Mouse (Mus musculus): ENCODE data around the gene Grin2c.
A peak's percentile ranks its signal among the peaks of the same experiment; 100 is the strongest.

Grin2c gene

DNA sequence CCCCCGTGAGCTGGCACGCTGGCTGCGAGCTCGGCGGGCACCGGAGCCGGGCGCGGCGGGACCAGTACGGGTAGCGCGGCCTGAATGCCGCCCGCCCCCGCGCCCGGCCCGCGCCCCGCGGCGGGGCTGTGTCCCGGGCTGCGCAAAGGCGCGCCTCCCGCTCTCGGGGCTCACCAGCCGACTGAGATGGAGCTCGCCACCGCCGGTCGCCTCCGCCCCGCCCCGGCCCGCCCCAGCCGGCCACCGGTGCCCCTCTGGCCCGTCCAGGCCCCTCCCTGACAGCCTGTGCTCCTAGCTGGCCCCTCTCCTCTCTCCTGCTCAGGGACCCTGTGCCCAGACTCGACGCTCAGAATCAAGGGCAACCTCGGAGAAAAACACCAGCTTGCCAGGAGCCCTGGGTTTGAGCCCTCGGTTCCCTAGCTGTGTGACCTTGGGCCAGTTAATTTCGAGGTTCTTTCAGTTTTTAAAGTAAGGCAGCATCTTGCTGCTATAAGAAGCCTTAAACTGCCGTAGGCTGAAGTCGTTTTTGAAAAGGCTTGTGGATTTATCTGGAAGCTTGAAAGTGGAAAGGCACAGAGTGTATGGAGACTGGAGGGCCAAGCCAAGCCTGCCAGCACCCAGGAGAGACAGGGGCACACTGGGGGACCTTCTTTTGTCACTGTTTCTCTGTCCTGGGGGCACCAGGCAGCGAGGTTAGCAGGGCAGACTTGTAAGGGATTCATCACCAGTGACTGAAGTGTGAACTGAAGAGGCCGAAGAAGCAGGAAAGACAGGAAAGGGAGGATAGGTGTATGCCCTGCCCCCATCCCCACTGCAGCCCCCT is at the start of gene Grin2c:
Gene Grin2c (minus strand): TSS at position 183 of the 823 bp plus-strand sequence.
- peak; percentile 65 to 82 for DNase-seq (ENCODE audit: inconsistent age in 2 of 2, low spot score in 1 of 2)

DNA sequence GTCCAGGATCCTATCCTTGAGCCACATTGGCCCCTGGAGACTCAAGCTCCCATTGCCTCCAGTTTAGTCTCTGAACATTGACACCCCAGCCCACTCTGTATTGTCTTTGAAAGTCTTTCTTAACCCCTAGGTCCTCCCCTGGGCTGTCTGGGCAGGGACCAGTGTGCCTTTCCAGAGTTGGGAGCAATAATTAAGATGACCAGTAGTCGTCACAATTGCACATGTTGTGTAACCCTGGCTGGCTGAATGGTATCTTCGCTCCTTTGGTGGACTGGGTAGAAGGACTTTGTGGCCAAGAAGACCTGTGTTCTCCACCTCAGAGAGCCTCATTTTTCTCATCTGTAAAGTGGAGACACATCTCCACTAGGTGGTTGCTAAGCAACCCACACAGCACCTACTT is 47.2 kb upstream of the Grin2c start:
- peak in 1 of 2 experiments; percentile 67 for DNase-seq (ENCODE audit: inconsistent age in 2 of 2, low spot score in 1 of 2)

- DNase-seq (ENCODE audit: inconsistent age in 2 of 2, low spot score in 1 of 2), result no peak
Measured at GRCm38 (mm10) chr11:115308781-115309180, 41.7 kb upstream of the Grin2c start.

GRCm38 (mm10) chr11:115306863-115307262 is 39.8 kb upstream of the Grin2c start, which contains the start of gene Otop2:
TSS of gene Otop2 (plus strand) at chr11:115307163.
- DNase-seq (ENCODE audit: inconsistent age in 2 of 2, low spot score in 1 of 2), result no peak

DNA sequence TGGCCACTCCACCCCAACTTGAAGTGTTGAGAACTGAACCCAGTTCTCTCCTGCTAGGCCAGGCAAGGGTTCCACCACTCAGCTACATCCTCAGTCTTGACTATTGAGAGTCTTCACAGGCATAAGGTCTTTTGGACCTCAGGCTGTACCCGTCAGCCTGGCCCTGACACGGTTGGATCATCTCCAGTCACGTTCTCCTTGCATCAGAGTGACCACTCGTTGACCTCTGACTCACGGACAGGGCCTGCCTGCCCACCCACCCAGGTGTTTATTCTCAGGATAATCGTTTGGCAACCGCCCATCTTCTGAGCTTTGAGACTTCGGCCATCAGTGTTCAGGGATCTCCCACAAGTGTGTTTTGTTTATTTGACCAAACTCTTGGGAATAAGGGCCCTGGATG is 36.1 kb upstream of the Grin2c start:
- peak in 1 of 2 experiments; percentile 66 for DNase-seq (ENCODE audit: inconsistent age in 2 of 2, low spot score in 1 of 2)

GRCm38 (mm10) chr11:115301351-115301750 is 34.3 kb upstream of the Grin2c start:
- no peak for DNase-seq (ENCODE audit: inconsistent age in 2 of 2, low spot score in 1 of 2)

GRCm38 (mm10) chr11:115300745-115301144 is 33.7 kb upstream of the Grin2c start:
- no peak for DNase-seq (ENCODE audit: inconsistent age in 2 of 2, low spot score in 1 of 2)

DNA sequence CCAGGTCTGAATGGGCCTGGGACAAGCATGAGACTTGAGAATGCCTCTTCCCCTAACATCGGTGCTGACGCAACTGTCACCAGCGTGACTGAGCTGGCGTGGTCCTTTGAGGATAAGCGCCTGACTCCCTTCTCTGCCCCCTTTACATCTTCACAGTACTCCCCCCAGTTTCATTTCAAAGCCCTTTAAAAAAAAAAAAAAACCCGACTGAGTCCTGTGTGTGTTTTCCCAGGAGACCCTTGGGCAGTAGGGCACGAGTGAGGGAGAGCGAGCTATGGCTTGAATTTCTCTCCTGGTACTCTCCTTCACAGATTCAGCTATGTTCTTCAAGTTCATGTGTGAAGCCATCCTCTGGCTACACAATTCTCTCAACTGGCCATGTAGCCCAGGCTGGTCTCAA is 31.1 kb upstream of the Grin2c start:
- no peak for DNase-seq (ENCODE audit: inconsistent age in 2 of 2, low spot score in 1 of 2)

- DNase-seq (ENCODE audit: inconsistent age in 2 of 2, low spot score in 1 of 2), result peak; percentile 95
Measured at GRCm38 (mm10) chr11:115297214-115297826, 30.3 kb upstream of the Grin2c start, which contains the start of gene Fads6. TSS of gene Fads6 (minus strand) at chr11:115297663.

GRCm38 (mm10) chr11:115296471-115297210 is 29.6 kb upstream of the Grin2c start:
- peak; percentile 73 to 82 for DNase-seq (ENCODE audit: inconsistent age in 2 of 2, low spot score in 1 of 2)

DNA sequence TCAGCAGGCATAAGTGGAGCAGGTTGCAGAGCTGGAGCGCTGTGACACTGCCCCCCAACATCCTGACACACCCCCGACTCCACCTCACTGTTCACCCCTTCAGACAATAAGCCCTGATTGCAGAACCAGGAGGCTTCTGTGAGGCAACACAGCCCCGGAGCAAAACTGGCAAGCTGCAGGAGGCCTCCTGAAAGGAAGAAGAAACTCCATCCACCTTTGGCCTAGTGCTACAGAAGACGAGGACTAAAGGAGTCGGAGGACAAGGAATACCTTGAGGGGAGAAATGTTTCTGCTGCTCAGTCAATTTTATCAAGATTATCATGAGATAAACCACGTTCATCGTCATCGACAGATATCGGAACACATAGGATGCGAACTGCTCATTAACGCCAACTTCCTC is 28.9 kb upstream of the Grin2c start:
- peak; percentile 16 to 34 for DNase-seq (ENCODE audit: inconsistent age in 2 of 2, low spot score in 1 of 2)

DNA sequence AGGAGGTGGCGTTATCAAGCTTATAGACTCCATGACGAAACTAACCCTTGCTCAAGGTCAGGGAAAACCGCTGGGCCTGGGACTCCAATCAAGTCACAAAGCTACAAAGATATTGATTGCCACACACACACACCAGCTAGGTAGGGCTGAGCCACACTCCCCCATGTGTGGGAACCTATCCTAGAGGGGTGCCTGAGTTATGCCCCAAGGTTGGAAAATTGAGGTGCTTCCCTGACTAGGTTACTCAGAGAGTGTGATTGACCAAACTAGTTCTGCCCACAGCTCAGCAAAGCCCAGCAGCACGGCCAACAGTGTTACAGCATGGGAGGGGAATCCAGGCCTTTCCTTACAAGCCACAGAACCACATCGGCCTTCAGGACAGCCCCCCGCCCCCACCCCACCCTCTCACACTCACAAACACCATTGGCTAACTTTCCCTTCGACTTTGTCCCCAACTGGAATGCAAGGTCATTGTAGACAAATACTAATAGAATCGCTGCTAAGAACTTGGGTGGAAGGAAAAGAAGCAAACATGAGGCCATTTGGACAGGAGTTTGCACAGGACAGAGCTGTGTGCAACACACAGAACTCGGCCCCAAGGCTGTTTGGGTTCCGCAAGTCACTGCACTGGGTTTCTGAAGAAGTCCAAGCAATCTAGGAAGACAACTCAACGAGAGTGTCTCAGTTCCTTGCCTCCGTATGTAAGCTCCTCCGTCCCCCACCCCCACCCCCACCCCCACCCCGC is 25.8 kb upstream of the Grin2c start:
- peak; percentile 66 to 78 for DNase-seq (ENCODE audit: inconsistent age in 2 of 2, low spot score in 1 of 2)

DNA sequence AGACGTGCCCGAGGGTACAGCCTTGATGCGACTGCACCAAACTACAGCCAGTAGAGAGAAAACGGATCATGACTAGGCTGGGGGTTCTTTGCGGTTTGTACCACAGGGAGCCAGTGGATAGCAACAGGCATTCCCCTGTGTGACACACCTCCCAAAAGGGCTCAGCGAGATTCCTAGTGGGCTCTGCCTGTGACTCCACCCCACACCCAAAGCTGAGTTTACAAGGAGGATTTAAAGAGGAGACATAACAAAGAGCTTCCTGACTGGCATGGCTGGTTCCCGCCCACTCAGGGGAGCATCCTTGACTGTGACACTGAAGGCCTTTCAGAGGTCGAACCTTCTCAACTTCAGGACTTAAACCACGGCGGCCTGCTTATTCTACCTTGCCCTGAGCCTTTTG is 24.5 kb upstream of the Grin2c start:
- peak; percentile 38 to 58 for DNase-seq (ENCODE audit: inconsistent age in 2 of 2, low spot score in 1 of 2)

DNA sequence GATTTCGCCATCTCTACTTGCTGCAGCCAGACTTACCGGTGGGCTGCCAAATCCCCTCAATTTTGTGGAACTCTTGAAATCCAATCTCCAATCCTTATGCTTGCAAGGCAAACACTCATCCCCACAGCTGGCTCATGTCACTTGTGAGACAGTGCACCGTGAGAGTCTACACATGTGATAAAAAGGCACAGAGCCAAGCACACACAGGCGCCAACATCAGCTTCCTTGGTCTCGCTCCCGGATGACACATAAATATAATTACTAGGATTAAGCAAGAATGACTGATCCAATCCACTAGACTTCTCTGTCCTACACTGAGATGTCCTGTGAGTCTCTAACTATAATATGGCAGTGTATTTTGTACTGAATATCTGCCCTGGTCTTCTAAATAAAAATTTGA is 23.9 kb upstream of the Grin2c start:
- DNase-seq (ENCODE audit: inconsistent age in 2 of 2, low spot score in 1 of 2), result peak; percentile 76 to 90

GRCm38 (mm10) chr11:115290314-115290713 is 23.3 kb upstream of the Grin2c start:
- peak in 1 of 2 experiments; percentile 59 for DNase-seq (ENCODE audit: inconsistent age in 2 of 2, low spot score in 1 of 2)

DNA sequence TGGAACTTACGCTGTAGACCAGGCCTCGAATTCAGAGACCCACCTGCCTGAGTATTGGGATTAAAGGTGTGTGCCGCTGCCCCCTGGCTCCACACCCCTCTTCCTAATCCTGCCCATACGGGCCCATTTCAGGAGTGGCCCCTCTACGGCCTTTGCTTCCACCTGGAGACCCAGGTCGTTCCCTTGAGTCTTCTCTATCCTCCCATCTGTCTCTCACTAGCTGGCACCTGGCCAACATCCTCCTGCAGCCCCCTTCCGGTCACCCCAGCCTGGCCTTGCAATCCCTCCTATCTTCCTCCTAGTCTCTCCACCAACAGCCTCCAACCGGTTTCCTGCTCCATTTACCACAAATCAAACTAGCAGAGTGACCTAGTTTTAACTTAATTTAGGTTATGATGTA is 22.8 kb upstream of the Grin2c start:
- DNase-seq (ENCODE audit: inconsistent age in 2 of 2, low spot score in 1 of 2), result peak in 1 of 2 experiments; percentile 38

- no peak for DNase-seq (ENCODE audit: inconsistent age in 2 of 2, low spot score in 1 of 2)
Measured at GRCm38 (mm10) chr11:115288305-115288704, 21.3 kb upstream of the Grin2c start.

- peak; percentile 23 to 38 for DNase-seq (ENCODE audit: inconsistent age in 2 of 2, low spot score in 1 of 2)
Measured at GRCm38 (mm10) chr11:115287386-115287785, 20.3 kb upstream of the Grin2c start.

DNA sequence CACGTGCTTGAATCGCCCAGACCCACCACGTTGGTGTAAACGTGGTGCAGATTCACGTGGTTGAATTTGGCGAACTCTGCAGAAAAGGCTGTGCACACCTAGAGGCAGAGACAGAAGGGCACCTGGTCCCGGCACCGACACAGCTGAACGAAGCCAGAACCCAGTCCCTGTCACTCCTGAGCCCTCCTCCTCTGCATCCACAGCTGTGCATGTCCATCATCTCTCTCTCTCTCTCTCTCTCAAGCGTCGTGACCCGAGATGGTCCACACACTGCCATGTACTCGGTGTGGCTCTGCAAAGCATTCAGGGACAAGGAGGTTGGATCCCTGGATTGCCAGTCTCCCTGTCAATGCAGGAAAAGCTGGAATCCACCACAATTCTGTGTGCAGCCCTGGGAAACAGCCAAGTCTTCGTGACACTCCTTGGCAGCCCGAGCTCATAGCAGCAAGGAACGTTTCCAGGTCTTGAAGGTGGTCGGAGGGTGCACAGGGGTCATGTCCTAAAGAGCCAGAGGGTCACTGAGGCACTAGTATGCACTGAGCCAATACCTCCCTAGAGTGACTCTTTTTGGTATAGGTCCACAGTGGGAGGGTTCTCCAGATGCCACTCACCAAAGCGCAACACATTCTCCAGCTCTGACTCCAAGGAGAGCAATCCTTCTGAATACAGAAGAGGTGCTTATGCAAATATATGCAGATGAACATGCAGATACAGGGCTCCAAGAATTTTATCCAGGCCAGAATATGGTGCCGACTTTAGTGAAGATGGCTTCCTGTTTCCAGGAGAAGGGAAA is 19.4 kb upstream of the Grin2c start:
- peak in 1 of 2 experiments; percentile 26 for DNase-seq (ENCODE audit: inconsistent age in 2 of 2, low spot score in 1 of 2)

DNA sequence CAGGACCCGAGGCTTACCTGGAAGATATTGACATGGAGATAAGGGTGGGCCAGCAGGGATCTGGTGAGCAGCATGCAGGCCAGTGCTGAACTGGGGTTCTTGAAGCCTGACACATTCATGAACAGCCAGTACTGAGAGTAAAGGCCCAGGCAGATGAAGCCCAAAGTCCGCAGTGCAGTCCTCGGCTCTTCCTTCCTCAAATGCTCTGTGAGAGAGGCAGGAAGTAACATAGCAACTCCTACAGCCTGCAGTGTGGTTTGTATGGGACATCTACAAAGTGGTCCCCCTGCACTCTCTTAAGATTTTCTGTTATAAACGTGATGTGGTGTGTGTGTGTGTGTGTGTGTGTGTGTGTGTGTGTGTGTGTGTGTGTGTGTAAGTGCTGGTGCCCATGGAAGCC is 18.2 kb upstream of the Grin2c start:
- DNase-seq (ENCODE audit: inconsistent age in 2 of 2, low spot score in 1 of 2), result peak in 1 of 2 experiments; percentile 29

All from adrenal gland, adult (tissue).